Mouse (Mus musculus) cerebellum, adult 9-11 months (tissue): Measurements from ENCODE around the gene Camk1d.
"Not testable (repeated sequence)": the region's sequence is repeated elsewhere in the genome, so short reads cannot be mapped to it uniquely, and the experiment has no call there.

Experiments used
- DNase-seq: peaks from one replicate; pipeline ENCODE4 v3.0.0; 2022

Camk1d gene

DNA sequence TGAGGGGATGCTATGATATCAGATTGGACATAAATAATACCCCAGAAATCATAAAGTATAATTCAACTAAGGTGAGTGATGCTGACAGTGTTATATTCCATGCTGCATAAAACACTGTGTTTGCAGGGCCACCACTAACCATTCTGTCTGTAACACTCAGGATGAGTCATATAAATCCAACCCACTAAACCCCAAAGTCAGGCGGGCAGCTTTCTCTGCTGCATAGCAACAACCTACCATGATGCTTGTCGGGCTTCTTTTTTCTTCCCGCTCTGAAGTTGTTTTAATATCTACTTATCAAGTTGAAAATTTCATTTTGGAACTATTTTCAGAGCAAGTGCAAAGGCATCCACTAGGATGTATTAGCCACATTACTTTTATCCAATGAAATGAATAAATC is 161.1 kb downstream of the Camk1d start:
- DNase-seq = no peak

DNA sequence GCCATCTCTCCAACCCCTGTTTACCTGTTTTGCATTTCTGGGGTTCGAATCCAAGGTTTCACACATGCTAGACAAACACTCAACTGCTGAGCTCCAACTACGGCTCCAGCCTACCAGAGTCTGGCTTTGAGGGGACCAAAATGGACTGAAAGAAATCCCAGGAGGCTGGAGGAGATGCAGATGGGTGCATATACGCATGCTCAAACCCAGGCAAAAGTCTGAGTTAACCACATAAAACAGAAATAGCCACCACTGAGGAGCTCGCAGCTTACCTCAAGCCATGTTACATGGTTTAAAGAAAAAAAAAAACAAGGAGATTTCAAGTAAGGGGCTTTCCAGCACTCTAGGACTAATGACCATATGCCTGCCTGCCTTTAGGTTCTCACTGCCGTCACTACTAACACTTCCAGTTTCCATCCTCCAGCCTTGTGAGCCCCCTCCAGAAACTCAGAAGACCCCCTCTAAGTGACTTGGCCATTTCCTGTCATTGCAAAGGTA is 162.5 kb downstream of the Camk1d start:
- DNase-seq = no peak

DNA sequence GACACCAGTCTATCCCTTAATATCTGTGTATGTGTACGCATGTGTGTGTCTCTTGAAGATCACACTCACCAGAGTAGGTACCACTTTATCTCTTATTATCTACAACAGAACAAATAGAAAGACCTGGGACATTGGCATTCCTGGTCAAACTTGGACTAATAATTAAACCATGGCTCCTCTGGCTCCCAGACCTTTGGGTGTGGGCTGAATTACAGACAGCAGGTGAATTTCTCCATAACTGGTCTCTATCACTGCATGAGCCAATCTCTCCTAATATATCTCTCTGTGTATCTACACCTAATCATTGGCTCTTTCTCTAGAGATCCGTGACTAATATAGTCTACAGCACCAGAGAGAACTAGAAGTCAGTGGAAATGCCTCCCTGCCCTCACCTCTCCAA is 165.0 kb downstream of the Camk1d start:
- DNase-seq = no peak

DNA sequence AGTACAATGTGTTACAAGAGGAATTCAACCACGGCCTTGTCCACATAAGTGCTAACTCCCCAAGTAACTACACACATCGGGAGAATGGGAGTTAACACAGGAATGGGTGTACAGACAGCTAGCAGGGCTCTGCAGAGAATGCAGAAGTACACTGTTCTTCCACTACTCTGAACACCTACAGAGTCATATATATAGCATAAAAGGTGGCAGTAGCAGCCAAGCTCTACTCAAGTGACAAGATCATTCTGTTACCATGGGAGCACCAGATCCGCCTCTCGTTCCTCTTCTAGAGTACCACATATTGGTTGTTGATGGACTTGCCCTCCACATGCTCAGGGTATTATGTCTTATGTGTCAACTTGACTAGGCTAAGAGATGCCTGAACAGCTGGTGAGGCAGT is 165.4 kb downstream of the Camk1d start:
- DNase-seq = no peak

DNA sequence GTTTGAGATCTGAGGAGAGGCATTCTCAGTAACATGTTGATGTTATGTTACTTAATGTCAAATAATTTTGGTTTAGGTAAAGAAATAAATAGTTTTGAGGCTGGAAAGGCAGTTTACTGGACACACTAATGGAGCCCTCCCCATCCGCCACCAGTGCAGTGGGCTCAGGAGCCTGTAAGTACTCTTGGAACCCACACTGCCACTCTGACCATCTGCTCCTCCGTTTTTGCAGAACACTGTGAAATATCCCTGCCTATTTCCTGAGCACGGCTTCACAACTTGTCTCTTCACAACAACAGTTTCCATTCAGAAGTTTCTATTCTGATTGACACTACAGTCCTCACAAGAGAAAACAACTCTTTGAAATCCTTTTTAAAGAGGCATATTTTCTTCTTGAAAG is 173.4 kb downstream of the Camk1d start:
- no peak for DNase-seq

DNA sequence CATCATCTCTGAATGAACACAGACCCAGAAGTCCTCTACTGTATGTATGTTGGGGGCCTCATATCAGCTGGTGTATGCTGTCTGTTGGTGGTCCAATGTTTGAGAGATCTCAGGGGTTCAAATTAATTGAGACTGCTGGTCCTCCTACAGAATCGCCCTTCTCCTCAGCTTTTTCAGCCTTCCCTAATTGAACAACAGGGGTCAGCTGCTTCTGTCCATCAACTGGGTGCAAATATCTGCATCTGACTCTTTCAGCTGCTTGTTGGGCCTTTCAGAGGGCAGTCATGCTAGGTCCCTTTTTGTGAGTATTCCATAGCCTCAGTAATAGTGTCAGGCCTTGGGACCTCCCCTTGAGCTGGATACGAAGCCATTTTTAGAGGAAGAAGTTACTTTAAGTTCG is 174.4 kb downstream of the Camk1d start:
- not testable (repeated sequence) for DNase-seq

DNA sequence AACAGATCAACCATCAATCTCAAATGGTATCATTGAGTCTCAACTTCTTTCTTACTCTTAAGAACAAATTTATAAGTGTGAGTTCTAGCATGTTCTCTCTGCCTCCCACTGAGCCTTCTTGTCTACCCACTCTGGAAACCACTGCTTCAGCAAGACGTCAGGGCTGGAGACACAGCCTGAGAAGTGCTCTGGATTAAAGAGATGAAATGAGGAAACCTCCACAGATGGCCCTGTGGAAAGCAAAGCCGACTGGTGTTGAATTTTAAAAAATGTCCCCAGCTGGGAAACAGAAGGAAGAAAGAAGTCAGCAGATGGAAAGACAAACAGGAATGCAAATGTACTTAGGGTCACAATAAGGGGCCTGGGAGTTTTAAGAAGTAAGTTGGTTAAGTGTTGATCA is 180.4 kb downstream of the Camk1d start:
- no peak for DNase-seq

DNA sequence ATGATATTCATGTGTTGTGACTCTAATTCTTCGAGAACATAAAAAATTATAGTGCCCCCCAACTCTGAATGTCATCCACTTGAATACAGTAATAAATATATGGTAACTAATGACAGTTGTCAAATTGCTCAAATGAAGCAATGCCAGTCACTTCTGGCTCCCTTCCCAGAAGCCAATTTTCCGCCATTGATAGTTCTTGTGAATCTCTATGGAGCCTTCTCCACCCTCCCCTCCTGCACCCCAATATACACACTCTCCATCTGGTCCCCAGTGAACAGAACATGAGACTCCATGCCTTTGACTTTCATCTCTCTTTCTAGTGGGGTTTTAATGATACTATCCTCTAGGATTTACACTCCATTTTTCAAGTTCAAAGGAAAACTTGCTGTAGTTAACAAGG is 184.3 kb downstream of the Camk1d start:
- DNase-seq = no peak

DNA sequence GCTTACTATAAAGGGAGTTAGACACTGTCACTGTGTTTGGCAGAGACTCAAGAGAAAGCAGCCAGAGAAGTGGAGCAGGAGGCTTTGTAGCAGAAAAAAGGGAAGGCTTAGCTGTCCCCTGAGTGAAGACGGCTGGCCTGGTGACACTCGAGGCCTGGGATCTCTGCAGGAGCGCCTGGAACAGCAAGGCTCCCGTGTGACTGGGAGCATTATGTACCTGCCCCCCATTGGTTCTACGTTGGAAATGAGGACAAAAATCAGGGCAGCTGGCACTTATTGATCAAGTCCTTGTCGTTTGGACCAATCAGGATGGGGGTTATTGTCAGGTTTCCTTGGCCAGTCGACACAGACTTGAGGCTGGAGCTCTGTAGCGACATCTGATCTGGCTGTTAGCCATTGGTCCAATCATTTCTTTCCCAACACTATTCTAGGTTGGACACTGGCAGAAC is 195.1 kb downstream of the Camk1d start:
- peak; percentile 68 for DNase-seq

DNA sequence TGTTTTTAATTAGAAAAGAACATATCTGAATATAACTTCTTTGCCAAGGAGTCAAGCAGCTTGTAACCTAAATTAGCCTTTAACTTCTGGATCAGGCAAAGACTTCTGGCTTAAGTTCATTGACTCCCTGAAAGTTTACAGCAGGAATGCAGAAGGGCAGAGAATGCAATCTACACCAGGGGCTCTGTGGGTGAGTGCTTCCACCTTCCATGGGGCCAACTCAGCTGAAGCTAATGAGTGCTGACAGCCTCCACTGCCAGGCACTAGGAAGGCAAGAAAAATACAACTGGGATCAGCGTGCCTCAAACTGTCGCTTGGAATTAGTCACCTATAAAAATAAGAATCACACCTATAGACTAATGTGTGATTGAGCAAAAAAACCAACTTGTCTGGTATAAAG is 199.2 kb downstream of the Camk1d start:
- peak; percentile 22 for DNase-seq

DNA sequence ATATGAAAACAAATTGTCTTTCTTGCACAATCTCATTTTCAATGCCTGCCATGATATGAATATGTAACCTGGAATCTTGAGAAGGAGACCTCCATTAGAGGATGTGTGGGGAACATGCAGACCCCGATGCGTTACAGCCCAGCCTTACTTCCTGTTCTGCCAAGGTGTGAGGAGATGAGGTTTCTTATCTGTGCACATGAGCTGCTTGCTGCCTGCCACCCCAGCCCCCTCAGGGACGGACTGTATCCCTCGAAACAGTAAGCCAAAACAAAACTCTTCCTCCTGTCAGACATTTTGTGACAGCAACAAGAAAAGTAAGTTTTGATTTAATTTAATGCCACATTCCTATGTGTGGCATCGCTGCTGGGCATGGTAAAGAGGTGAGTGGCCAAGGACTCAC is 200.2 kb downstream of the Camk1d start:
- no peak for DNase-seq

DNA sequence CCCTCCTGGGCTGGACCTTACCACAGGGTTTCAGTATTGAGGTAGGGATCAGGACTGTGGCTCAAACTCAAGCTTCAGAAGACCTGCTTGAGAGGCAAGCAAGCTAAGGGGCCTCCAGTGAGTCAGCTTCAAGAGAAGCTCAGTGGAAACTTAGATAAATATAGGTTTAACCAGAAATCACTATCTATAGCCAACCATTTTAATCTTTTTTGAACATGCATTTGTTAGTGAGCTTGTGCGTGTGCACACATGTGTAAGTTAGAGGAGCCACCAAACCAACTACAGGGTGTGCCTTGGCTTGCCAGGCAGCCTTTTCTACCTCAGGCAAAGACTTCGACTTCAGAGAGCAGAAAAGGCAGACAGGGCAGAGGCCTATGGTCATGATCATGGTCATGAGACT is 200.7 kb downstream of the Camk1d start:
- DNase-seq = no peak

DNA sequence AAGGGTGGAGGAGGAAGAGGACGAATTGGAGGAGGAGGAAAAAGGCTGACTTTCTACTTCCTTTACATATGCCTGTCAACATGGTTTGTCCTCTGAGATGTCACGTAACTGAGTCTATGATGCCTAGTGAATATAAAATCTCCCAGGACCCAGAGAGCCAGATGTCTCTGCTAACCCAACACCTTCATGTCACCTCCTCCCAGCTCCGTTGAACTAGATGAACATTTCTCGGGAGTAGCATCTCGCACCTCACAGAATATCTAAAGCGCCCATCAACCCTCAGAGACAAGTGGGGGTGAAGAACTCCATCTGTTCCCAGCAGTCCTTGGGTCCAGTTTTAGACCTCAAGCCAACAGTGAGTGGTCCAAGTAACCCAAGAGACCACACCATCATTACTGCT is 204.3 kb downstream of the Camk1d start:
- DNase-seq = no peak

DNA sequence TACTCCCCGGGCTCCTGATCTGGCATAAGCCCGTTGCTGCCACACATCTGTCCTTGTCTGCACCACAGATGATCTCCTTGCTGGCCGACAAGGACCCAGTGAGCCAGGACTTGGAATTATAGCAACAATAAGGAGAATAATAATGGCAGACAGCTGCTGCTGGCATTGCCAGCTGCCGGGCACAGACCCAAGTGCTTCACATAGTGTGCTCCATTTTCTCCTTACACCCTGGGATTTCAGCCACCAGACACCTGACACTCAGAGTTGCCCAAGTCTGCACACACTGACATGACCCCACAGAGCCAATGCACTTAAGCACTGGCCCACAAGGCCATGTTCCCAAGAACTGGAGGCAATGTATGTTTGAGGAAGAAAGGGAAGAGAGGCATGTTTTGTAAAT is 214.7 kb downstream of the Camk1d start:
- no peak for DNase-seq

DNA sequence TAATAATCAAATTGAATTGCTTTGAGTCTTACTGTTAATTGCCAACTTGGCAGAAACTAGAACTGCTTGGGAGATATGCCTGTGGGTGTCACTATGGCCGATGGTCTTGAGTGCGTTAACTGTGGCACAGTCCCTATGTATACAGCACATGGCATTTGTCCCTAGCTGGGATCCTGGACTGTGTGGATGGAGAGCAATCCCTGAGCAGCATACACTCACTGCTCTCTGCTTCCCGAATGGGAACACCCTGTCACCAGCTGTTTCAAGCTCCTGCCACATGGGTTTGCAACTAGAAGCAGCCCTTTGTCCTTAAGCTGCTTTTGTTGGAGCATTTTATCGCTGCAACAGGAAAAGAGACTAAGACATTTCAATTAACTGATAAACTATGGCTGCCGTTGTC is 224.4 kb downstream of the Camk1d start:
- no peak for DNase-seq

DNA sequence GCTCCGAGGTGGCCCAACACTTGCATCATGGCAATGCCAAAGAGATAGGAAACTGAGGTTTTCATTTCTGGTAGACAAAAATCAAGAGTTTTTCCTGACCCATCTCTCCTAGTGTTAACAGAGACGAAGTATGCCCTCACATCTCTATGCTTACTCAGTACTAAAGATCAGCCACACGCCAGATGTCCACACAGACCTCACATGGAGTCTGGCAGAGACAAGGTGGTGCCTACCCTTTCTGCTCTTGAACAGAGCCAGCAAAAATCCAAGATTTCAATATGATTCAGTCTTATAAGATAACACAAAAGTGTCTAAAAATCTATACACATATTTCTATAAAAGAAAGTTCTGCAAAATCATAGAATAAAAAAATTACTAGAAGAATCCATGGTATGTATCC is 227.0 kb downstream of the Camk1d start:
- peak; percentile 25 for DNase-seq

DNA sequence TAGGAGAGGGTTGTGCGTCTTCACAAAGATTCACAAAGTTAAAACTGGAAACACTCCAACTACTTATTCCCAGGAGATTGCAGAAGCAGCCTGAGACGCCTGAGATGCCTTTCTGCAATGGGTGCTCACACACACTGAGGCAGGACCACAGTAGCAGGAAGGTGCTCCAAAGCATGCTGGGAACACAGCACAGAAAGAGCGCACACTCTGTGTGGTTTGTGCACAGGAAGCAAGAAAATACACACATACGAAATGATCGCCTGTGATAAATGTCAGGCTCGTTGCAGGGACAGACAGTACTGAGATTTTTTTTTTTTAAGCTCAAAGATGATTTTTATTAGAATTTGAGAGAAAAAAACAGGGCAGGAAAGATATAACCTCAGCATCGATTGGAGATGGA is 227.7 kb downstream of the Camk1d start:
- DNase-seq = no peak

DNA sequence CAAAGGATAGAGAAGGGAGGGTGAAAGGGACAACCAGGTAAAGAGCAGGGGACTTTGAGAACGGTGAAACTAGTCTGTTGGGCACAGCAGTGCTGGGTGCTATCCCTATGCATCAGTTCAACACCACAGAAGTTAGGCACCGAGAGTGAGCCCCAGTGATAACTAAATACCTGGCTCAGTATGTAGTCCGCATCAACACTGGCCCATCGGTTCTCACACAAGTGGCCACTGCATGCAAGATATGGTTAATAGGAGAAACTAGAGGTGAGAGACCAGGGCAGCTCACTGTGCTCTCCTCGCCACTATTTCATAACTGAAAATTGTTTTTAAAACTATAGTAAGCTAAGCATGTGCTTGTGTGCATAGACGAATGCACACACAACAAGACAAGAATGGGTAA is 228.5 kb downstream of the Camk1d start:
- DNase-seq = no peak

DNA sequence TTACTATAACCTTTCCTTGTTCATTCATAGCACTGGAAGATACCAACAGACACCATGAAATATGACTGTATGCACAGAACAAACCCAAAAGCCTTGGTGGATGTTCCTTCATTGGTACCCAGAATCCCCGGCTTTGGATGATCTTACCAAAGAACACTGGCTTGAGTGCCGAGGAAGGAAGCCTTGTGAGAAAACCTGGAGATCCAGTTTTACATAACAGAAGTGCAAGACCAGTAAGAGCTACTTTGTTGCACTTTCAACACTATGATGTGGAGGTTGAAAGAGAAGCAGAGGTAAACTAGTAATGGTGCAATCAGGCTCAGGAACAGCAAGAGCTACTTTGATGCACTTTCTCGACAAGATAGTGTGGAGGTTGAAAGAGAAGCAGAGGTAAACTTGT is 234.4 kb downstream of the Camk1d start:
- DNase-seq = no peak

DNA sequence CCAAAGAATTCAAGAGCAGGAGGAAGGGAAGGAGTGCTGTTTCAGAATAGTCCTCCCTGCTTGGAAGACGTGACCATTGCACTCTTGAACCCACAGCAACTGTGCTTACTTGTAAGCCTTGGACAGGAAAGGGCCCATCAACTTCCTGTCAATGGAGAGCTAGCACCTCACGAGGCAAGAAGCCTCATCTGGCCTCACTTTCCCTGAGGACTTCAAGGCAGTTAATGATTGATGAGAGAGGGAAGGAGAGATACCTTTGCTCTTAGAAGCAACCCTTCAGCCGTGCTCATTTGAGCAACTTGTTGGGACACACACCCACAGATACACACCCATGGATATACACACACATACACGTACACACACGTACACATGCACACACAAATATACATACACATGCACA is 235.6 kb downstream of the Camk1d start:
- DNase-seq = no peak

DNA sequence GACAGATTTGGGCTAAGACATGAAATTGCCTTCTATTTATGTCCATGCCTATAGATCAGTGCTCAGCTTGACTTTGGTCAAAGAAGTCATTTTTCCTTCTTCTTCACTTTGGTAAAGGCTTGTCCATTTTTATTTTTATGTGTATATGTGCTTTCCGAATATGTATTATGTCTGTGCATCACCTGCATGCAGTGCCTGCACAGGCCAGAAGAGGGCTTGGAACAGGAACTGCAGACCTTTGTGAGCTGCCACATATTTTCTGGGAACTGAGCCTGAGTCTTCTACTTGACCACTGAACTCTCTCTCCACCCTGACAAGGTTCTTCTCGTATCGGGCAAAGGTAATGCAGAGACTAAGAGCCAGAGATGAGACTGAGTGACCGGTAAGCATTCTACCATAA is 236.1 kb downstream of the Camk1d start:
- DNase-seq = no peak

DNA sequence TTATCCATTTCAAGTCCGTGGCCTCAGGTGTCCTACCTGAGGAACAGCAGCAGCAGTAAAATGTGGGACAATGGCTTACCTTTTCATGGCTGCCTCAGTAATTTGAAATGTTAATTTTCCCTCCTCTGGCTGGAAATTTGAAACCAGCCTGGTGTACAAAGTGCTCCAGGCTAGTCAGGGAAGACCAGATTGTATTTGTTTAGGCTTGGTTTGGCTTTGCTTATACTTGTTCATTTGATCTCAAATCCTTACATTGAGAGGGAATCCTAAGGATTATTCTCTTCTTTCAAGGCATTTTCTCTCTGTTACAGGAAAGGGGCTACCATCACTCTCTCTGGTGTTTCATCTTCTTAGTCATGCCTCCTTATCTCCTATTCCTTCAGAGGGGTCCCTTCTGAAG is 236.8 kb downstream of the Camk1d start:
- no peak for DNase-seq

DNA sequence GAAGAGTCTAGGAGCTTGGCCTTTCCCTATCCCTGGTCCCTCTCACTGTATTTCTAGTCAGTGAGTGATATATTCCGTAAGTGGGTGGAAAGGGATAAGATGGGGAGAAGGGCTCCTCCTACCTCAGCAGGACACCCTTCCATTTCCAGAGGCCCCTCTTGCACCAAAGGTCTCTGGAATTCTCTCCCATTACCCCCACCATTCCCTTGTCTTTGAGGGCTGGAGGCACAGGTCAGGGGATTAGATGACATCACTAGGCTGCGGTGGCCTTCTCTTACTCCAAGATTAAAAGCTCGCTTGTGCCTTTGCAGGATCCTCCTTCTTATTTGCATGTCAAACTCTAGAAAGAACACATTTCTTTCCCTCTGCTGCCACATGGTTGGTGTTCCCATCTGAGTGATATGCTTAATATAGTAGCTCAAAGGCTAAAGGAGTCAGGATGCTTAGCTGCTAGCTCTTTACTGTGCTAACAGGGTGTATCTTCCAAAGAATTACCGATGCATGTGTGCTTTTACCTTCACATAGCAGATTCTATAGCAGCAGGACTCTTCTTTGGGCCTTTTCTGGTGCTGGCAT is 244.9 kb downstream of the Camk1d start:
- no peak for DNase-seq

DNA sequence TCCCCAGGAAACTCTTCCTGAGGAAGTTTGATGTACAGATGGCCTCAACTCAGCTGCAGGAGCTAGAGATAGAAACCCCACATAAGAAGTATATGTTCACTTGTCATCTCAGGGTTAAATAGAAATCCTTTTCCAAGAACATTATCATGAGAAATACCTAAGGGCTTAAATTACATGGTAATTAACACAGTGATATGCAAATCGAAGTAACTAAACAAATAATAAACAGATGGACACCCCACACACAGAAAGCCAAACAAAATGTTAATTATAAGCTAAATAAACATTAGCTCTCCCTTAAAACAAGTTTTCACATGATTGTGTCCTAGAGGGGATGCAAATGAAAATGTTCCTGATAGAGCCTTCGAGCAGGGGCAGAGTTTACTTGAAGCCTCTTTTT is 246.8 kb downstream of the Camk1d start:
- DNase-seq = no peak

DNA sequence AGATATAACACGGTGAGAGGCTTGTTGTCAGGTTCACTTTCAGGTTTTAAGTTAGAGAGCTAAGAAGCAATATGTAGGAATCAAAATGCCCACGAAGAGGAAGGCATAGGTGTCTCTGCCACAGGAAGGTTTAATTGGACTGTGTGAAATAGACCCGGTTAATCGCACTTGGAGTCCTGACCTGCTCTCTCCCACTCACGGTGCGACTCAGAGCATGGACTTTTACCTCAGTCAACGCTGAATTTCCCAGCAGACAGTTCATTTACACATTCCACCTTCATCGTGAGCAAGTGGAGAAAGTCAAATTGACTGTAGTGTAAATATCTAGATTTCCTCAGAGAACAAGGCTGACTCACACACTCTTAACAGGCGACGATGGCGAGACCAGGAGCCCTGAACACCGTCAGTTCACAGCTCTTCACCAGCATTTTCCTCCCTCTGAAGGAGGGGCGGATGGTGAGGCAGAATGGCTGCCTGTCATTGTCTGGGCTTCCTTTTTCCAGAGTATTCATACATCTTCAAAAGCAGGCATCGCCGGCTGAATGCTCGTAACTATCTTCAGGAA is 255.6 kb downstream of the Camk1d start:
- DNase-seq = no peak
